Mouse (Mus musculus): ENCODE results near the gene Tubb4b. TPM values are rescaled to one million over a fixed set of nuclear protein-coding genes. Genes with fewer than 3 reads are reported as not detected.

Gene Tubb4b
- total RNA-seq, 2 experiments from 2014 or later = 358 to 360 TPM

- DNase-seq (ENCODE audit: low spot score in 2 of 2) = no peak
Measured at GRCm38 (mm10) chr2:25194486-25195171, 29.9 kb downstream of the Tubb4b start.

GRCm38 (mm10) chr2:25194006-25194405 lies 30.5 kb downstream of the Tubb4b start:
- no peak for DNase-seq (ENCODE audit: low spot score in 2 of 2)

GRCm38 (mm10) chr2:25193330-25193770 lies 31.2 kb downstream of the Tubb4b start:
- DNase-seq (ENCODE audit: low spot score in 2 of 2) = peak; percentile 76 to 77

GRCm38 (mm10) chr2:25187841-25188240 lies 36.7 kb downstream of the Tubb4b start:
- no peak for DNase-seq (ENCODE audit: low spot score in 2 of 2)

GRCm38 (mm10) chr2:25186575-25186930 lies 37.9 kb downstream of the Tubb4b start:
- DNase-seq (ENCODE audit: low spot score in 2 of 2) = no peak

- DNase-seq (ENCODE audit: low spot score in 2 of 2) = peak in 1 of 2 experiments; percentile 31
Measured at GRCm38 (mm10) chr2:25185625-25186574, 38.6 kb downstream of the Tubb4b start.

GRCm38 (mm10) chr2:25184496-25184895 lies 40.0 kb downstream of the Tubb4b start:
- DNase-seq (ENCODE audit: low spot score in 2 of 2) = no peak

GRCm38 (mm10) chr2:25183336-25183735 lies 41.2 kb downstream of the Tubb4b start:
- no peak for DNase-seq (ENCODE audit: low spot score in 2 of 2)

GRCm38 (mm10) chr2:25182664-25183063 lies 41.8 kb downstream of the Tubb4b start:
- no peak for DNase-seq (ENCODE audit: low spot score in 2 of 2)

- DNase-seq (ENCODE audit: low spot score in 2 of 2) = no peak
Measured at GRCm38 (mm10) chr2:25181891-25182397, 42.6 kb downstream of the Tubb4b start.

- DNase-seq (ENCODE audit: low spot score in 2 of 2) = peak in 1 of 2 experiments; percentile 41
Measured at GRCm38 (mm10) chr2:25180973-25181890, 43.3 kb downstream of the Tubb4b start.

- peak; percentile 86 to 90 for DNase-seq (ENCODE audit: low spot score in 2 of 2)
Measured at GRCm38 (mm10) chr2:25180478-25180903, 44.0 kb downstream of the Tubb4b start, which contains the start of gene Nrarp. Gene Nrarp (plus strand): TSS chr2:25180758.

GRCm38 (mm10) chr2:25179566-25180217 lies 44.8 kb downstream of the Tubb4b start:
- DNase-seq (ENCODE audit: low spot score in 2 of 2) = no peak

GRCm38 (mm10) chr2:25178285-25178972 lies 46.1 kb downstream of the Tubb4b start:
- DNase-seq (ENCODE audit: low spot score in 2 of 2) = no peak

GRCm38 (mm10) chr2:25177685-25178084 lies 46.8 kb downstream of the Tubb4b start:
- DNase-seq (ENCODE audit: low spot score in 2 of 2) = peak in 1 of 2 experiments; percentile 47

GRCm38 (mm10) chr2:25177076-25177475 lies 47.4 kb downstream of the Tubb4b start:
- DNase-seq (ENCODE audit: low spot score in 2 of 2) = no peak

GRCm38 (mm10) chr2:25176573-25176972 lies 47.9 kb downstream of the Tubb4b start:
- no peak for DNase-seq (ENCODE audit: low spot score in 2 of 2)

- no peak for DNase-seq (ENCODE audit: low spot score in 2 of 2)
Measured at GRCm38 (mm10) chr2:25175690-25176078, 48.8 kb downstream of the Tubb4b start.

GRCm38 (mm10) chr2:25174866-25175689 lies 49.4 kb downstream of the Tubb4b start:
- no peak for DNase-seq (ENCODE audit: low spot score in 2 of 2)
